Mouse (Mus musculus) forebrain, embryonic 11.5 days (tissue): ENCODE measurements around the gene Maml3. TPM values are rescaled to one million over a fixed set of nuclear protein-coding genes. Genes with fewer than 3 reads are reported as not detected.

ENCODE experiments used
- ATAC-seq: fragments of 200-750 bp; cut with Nextera tagmentation; replicated peaks from 2 replicates; pipeline ENCODE4 v1.8.0; 2017; ENCODE audit warnings: moderate TSS enrichment; ENCODE audit not compliant: low FRiP score
- DNase-seq: peaks from one replicate; pipeline ENCODE4 v3.0.0-alpha.2; 2017; ENCODE audit warnings: low spot score
- H3K27ac ChIP-seq: fragments of 300-500 bp; sonication (generic); 2 replicates; pipeline ENCODE4 v1.5.1; 2014; ENCODE audit warnings: low read depth, low read length
- H3K27me3 ChIP-seq: fragments of 300-500 bp; sonication (generic); 2 replicates; pipeline ENCODE4 v1.6.1; 2014; ENCODE audit warnings: mild to moderate bottlenecking, low read length, mixed read lengths; ENCODE audit not compliant: control insufficient read depth, insufficient read depth
- H3K36me3 ChIP-seq: fragments of 300-500 bp; sonication (generic); 2 replicates; pipeline ENCODE4 v1.6.1; 2014; ENCODE audit warnings: mild to moderate bottlenecking, low read length, moderate library complexity, mixed read lengths; ENCODE audit not compliant: control insufficient read depth, insufficient read depth
- H3K4me1 ChIP-seq: fragments of 300-500 bp; sonication (generic); replicated peaks from 2 replicates; pipeline ENCODE4 v1.6.1; 2014; ENCODE audit warnings: low read length, mixed read lengths; ENCODE audit not compliant: control insufficient read depth, insufficient read depth
- H3K4me2 ChIP-seq: fragments of 300-500 bp; sonication (generic); 2 replicates; pipeline ENCODE4 v1.6.1; 2014; ENCODE audit warnings: low read depth, mild to moderate bottlenecking, low read length, moderate library complexity, mixed read lengths; ENCODE audit not compliant: severe bottlenecking
- H3K4me3 ChIP-seq: fragments of 300-500 bp; sonication (generic); 2 replicates; pipeline ENCODE4 v1.5.1; 2014; ENCODE audit warnings: low read depth, low read length
- H3K9ac ChIP-seq: fragments of 300-500 bp; sonication (generic); 2 replicates; pipeline ENCODE4 v1.6.1; 2014; ENCODE audit warnings: low read length
- H3K9me3 ChIP-seq: fragments of 300-500 bp; sonication (generic); 2 replicates; pipeline ENCODE4 v1.6.1; 2016; ENCODE audit warnings: low read length, mixed read lengths; ENCODE audit not compliant: control insufficient read depth
- WGBS: fragments of 180-500 bp; shearing (Covaris S2); extraction: QIAGEN DNeasy Blood & Tissue Kit; methylation state at CpG from one replicate; pipeline ENCODE4 v1.1.7; 2014; 5-methylcytosine and 5-hydroxymethylcytosine counted together
- polyA plus RNA-seq: library from polyadenylated mRNA; unstranded; fragments of >200 nt; fragmentation: Nextera tagmentation; extraction: Ambion mirVana; gene quantifications from 2 replicates; pipeline ENCODE4 v1.2.1, GENCODE M21; 2014

Maml3 gene
- polyA plus RNA-seq, 1 experiment from 2014 or later = 7.5 TPM

GRCm38 (mm10) chr3:52115421-52115820 is 10.5 kb upstream of the Maml3 start:
- DNase-seq (no peak), ATAC-seq (no peak)
- Histone ChIP-seq H3K27me3 (no peaks in the 10 kb centered on the region), H3K27ac (no peak overlapping the region), H3K9ac (no peak overlapping the region), H3K4me2 (no peak overlapping the region), H3K36me3 (no peaks in the 10 kb centered on the region), H3K4me3 (no peak overlapping the region), H3K9me3 (no peaks in the 10 kb centered on the region), H3K4me1 (no peaks in the 10 kb centered on the region)
- 81% methylated on average over 9 of the region's 9 CpGs for WGBS

DNA sequence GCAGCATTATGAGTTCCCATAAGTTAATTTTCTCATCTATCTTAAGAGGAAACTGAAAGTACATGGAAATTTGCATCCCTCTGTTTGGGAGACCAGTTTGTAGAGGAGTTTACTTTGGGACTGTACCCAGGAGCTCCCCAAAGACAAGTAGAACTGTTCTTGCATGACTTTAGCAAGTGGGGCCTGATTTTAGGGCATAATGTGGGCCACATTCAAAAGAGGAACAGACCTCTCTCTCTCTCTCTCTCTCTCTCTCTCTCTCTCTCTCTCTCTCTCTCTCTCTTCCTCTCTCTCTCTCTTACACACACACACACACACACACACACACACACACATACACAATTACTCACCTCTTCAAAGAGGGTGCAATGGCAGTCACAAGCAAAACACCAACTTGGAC is 3.2 kb upstream of the Maml3 start:
- no peaks in the 10 kb centered on the region for H3K9me3 ChIP-seq

DNA sequence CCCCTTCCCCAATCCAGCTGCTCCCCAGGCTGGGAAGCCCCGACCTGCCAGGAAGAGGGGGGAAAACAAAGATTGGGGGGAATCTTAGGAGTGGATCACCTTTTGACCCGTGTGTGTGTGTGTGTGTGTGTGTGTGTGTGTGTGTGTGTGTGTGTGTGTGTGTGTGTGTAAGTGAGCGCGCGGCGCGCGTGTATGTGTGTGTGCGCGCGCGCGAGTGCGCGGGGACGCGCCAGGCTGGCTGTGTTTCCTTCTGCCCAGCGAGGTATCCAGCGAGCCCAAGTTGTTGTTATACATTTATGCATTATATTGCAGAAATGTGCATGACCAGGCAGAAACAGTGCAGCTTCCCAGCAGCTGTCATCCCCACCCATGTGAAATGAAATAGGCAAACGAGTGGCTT is 280 bp upstream of the Maml3 start:
- Histone ChIP-seq H3K4me1 (no peaks in the 10 kb centered on the region; the same call in 1 of the 2 replicates), H3K36me3 (no peaks in the 10 kb centered on the region), H3K27ac (peak overlapping the region; percentile 99), H3K27me3 (no peaks in the 10 kb centered on the region), H3K9ac (peak overlapping the region; percentile 97), H3K4me3 (peak overlapping the region; percentile 84), H3K9me3 (no peaks in the 10 kb centered on the region), H3K4me2 (peak overlapping the region; percentile 87)
- DNase-seq = no peak
- WGBS = 0% methylated on average over 13 of the region's 20 CpGs
- ATAC-seq = no peak

More for the DNA sequence above, 3.2 kb upstream of the Maml3 start:
- ATAC-seq (no peak), DNase-seq (no peak)
- H3K36me3 ChIP-seq = no peaks in the 10 kb centered on the region
- H3K4me1 ChIP-seq = no peaks in the 10 kb centered on the region; the same call in 1 of the 2 replicates
- H3K4me2 ChIP-seq = no peak overlapping the region
- H3K27ac ChIP-seq = no peak overlapping the region
- no peak overlapping the region for H3K4me3 ChIP-seq
- H3K9ac ChIP-seq = no peak overlapping the region
- H3K27me3 ChIP-seq = no peaks in the 10 kb centered on the region

- Histone ChIP-seq H3K9me3 (no peaks in the 10 kb centered on the region), H3K36me3 (no peaks in the 10 kb centered on the region), H3K4me3 (peak overlapping the region; percentile 84), H3K9ac (peak overlapping the region; percentile 97), H3K4me2 (peak overlapping the region; percentile 87), H3K27ac (peak overlapping the region; percentile 99), H3K27me3 (no peaks in the 10 kb centered on the region), H3K4me1 (no peaks in the 10 kb centered on the region; the same call in 1 of the 2 replicates)
- WGBS = under 1% methylated on average over 16 of the region's 16 CpGs
- DNase-seq = no peak
- no peak for ATAC-seq
Measured at GRCm38 (mm10) chr3:52104208-52104607, 668 bp downstream of the Maml3 start.

DNA sequence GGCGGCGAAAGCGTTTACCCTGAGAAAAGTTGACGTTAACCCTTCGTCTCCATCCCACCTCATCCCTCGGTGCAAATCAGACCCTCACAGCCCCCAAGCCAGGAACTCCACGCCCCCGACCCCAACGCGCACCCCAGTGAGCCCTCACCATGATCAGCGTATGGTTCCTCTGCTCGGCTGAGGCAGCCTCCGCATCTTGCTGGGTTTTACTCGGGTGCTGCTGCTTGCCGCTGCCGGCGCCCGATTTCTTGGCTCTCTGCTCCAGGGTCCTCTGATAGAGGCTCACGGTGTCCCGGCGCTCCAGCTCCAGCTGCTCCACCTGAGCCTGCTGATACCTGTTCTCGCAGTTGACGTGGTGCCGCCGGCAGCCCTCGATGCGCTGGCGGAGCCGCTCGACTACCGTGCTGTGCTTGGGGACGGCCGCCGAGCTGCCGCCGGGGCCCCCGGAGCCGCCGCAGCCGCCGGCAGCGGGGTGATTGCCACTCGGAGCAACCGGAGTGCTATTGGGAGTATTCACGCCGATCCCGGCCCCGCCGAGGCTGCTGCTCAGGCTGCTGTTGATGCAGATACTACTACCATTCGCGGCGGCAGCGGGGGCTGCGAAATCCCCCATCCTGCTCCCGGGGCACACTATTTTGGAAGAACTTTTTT is 1.2 kb downstream of the Maml3 start:
- Histone ChIP-seq H3K9me3 (no peaks in the 10 kb centered on the region), H3K27ac (peak overlapping the region; percentile 99), H3K9ac (peak overlapping the region; percentile 97), H3K36me3 (no peaks in the 10 kb centered on the region), H3K4me1 (no peaks in the 10 kb centered on the region; the same call in 1 of the 2 replicates), H3K4me2 (peak overlapping the region; percentile 87), H3K27me3 (no peaks in the 10 kb centered on the region), H3K4me3 (peak overlapping the region; percentile 84)
- WGBS = under 1% methylated on average over 55 of the region's 55 CpGs
- ATAC-seq = no peak
- peak; percentile 80 for DNase-seq

- under 1% methylated on average over 52 of the region's 52 CpGs for WGBS
Measured at GRCm38 (mm10) chr3:52102601-52103530, 2.0 kb downstream of the Maml3 start.

GRCm38 (mm10) chr3:52101977-52102600 is 2.8 kb downstream of the Maml3 start:
- Histone ChIP-seq H3K4me1 (no peaks in the 10 kb centered on the region; the same call in 1 of the 2 replicates), H3K9ac (peak overlapping the region; percentile 97), H3K4me2 (peak overlapping the region; percentile 87), H3K27ac (peak overlapping the region; percentile 99), H3K9me3 (no peaks in the 10 kb centered on the region), H3K27me3 (no peaks in the 10 kb centered on the region), H3K36me3 (no peaks in the 10 kb centered on the region), H3K4me3 (peak overlapping the region; percentile 84)
- WGBS = under 1% methylated on average over 45 of the region's 57 CpGs
- ATAC-seq = peak; percentile 85
- DNase-seq = peak; percentile 97

More at GRCm38 (mm10) chr3:52102601-52103530, 2.0 kb downstream of the Maml3 start:
- Histone ChIP-seq H3K4me1 (no peaks in the 10 kb centered on the region; the same call in 1 of the 2 replicates), H3K27me3 (no peaks in the 10 kb centered on the region), H3K9me3 (no peaks in the 10 kb centered on the region), H3K4me3 (peak overlapping the region; percentile 84), H3K9ac (peak overlapping the region; percentile 97), H3K36me3 (no peaks in the 10 kb centered on the region), H3K4me2 (peak overlapping the region; percentile 87), H3K27ac (peak overlapping the region; percentile 99)
- ATAC-seq = peak; percentile 71
- DNase-seq = peak; percentile 92

GRCm38 (mm10) chr3:52101401-52101976 is 3.4 kb downstream of the Maml3 start:
- Histone ChIP-seq H3K36me3 (no peaks in the 10 kb centered on the region), H3K4me2 (peak overlapping the region; percentile 87), H3K27me3 (no peaks in the 10 kb centered on the region), H3K4me3 (peak overlapping the region; percentile 84), H3K27ac (peak overlapping the region; percentile 99), H3K9ac (peak overlapping the region; percentile 97), H3K9me3 (no peaks in the 10 kb centered on the region), H3K4me1 (no peaks in the 10 kb centered on the region; the same call in 1 of the 2 replicates)
- ATAC-seq = peak; percentile 59
- no peak for DNase-seq
- WGBS = 2% methylated on average over 14 of the region's 14 CpGs
